Mouse (Mus musculus): ENCODE measurements around the gene Cacng6.

Cacng6 gene

DNA sequence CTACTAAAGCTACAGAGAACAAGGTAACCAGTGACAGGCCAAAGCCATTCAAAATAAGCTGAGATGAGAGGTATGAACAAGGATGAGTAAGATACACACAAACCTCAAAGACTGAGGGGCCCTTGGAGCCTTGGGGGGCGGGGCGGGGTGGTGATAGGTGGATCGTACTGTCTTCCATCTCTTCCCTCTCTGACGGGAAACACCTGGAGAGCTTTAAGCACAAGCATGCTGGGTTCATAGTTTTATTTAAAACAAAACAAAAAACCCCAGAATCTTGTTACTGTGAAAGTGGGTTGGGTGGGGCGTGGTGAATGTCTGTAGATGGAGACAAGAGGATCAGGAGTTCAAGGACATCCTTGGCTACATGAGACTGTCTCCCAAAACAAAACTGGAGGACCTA, 3.5 kb upstream of the Cacng6 start:
- no peak for DNase-seq

DNA sequence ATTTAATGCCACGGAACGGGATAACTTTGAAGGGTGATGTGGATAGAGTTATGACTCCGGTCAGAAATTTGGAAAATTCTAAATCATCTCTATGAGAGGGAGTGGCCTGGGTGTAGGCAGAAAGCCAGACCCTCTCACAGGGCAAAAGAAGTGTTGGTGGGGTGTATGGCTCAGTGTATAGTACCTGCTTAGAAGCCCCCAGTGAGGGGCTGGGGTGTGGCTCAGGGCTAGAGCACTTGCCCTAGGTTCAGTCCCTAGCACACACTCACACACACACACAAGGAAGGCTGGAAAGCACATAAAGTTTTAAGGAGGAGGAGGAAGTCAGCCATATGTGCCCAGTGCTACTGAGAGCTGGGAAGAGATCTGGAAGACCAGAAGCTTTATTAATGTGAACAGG, 2.7 kb upstream of the Cacng6 start:
- no peak for DNase-seq

DNA sequence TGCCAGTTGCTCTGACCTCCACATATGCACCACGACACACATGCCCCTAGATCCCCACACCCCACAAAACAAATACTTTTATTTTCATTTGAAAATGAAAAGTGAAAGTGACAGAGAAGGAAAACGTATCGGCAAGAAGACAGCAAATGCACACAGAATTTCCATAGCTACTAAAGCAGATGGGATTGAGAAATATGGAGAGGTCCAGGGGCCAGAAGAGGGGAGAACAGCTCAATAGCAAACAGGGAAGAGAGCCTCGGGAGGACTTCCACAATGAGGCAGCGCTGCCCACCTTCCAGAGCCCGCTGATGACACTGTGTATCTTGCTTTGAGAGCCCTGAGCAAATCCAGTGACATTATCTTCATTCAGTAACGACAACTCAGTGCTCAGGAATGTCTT, 1.9 kb upstream of the Cacng6 start:
- no peak for DNase-seq

DNA sequence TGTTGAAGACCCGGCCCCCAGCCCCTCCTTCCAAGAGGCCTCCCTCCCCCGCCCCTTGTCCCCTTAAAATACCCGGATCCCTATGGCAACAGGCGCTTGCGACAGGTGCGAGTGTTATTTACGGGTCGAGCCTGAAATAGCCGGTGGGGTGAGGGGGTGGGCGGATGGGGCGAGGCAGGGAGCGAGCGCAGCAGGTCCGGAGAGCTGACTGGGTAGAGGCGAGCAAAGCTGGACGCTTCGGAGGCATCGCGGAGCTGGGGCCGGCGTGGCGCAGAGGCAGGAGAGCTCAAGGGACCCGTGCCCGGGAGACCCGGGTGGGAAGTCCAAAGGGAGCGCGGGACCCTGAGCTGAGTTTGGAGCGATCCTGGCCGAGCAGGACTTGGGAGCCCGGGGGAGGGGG, 565 bp upstream of the Cacng6 start:
- DNase-seq: no peak

DNA sequence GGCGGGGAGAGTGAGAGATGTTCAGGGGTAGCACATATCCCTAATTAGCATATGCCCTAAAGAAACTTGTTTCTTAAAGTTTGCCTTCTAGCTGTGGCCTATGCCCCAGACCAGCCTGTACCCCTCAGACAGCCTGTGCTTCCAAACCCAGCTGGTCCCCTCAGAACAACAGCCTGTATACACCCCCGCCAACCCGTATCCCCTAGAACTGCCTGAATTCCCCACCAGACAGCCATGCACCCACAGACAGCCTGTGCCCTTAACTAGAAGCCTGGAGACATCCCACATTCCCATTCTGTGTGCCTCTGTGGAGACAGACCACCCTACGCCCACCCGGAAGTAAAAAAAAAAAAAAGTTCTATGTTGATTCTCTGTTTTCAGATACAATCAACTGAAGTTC, 1.1 kb downstream of the Cacng6 start:
- DNase-seq: no peak

DNA sequence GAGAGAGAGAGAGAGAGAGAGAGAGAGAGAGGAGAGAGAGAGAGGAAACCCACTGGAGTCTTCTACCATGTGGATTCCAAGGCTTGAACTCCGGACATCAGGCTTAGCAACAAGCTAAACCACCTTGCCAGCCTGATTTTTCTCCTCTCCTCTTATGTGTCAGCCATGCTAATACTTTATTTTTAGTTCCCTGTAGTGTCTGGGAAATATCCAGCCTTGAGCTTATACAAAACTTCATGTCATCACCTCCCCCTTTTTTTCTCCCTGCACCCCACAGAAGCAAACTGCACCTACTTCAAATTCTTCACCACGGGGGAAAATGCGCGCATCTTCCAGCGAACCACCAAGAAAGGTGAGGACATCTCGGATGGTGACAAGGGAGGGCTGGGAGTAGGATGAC, 6.2 kb downstream of the Cacng6 start:
- DNase-seq: no peak

DNA sequence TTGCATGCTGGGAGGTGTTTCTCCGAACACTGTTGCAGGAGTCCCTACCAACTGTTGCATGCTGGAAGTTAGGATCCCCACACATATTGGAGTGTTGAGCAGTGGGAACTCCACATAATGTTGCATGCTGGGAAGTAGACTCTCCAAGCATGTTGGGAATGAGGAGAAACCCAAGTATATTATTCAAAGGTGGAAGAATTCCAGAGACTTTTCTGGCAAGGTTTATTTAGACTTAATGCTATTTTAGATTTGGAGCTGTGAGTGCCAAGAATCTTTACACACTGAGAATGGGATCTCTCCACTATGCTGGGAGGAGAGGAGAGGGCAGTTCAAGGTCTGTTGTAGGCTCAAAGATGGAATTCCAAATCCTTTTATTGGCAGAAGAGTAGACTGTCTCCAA, 8.1 kb downstream of the Cacng6 start:
- DNase-seq: no peak

DNA sequence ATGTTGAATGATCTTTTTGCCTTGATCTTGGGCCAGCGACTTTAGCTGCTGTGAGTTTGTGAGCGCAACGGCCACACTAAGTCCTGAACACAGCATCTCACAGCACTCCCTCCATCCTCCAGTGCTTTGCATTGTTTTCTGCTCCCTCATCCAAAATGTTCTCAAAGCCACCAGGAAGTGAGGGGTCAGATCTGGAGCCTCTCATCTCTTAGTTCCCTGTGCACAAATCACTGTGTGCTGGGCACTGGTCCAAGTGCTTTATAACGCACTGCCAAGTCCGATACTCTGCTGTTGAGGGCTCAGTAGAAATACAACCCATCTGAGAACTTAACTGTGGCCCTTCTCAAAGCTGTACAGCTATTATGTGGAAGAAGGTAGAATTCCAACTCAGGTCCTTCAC, 13.9 kb downstream of the Cacng6 start:
- DNase-seq: no peak

DNA sequence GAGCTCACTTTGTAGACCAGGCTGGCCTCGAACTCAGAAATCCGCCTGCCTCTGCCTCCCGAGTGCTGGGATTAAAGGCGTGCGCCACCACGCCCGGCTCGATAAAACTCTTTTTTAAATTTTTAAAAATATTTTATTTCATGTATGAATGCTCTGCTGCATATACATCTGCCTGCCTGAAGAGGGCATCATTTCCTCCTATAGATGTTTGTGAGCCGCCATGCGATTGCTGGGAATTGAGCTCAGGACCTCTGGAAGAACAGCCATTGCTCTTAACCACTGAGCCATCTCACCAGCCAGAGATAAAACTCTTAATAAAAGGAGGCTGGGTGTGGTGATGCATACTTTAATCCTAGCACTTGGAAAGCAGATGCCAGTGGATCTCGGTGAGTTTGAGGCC, 16.0 kb downstream of the Cacng6 start:
- no peak for DNase-seq

DNA sequence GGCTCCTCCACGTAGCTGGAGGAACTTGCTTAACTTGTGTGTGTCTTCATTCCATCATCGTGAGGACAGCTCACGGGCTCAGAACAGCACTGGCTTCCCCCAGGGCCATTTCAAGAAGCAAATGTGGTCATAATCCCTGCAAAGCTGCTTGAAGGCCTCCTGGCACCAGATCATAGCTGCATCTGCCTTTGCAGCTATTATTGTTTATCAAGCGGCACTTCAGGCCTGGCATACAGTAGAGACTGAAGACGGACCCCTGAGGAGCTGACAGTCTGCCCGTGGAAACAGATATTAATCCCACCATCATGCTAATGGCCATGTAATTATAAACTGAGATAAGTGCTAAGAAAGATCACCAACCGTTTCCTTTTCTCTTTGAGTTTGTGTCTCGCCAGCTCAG, 16.5 kb downstream of the Cacng6 start:
- no peak for DNase-seq

DNA sequence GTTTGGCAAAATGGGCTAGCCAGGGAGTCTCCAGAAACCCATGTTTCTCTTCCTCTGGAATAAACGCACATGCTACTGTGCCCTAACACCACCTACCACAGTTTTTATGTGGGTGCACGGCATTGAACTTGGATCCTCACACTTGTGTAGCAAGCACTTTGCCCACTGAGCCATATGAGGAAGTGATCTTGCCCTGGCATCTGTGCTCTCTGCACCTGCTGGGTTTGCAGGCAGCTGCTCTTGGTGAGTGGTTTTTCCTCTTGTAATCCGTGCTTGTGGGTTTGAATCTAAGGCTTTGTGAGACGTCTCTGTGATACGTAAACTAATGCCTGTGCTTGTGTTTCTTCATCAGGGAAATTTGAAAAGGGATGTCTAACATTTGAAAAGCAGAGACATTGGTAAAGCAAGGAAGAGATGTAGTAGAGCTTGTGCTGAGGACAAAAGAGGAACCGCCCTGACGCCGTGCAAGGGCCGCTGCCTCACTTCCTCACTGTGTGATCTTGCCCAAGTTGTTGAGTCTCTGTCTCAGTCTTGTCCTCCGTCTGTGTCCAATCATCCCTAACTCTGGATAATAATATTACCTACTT, 18.6 kb downstream of the Cacng6 start:
- peak; percentile 58 for DNase-seq

DNA sequence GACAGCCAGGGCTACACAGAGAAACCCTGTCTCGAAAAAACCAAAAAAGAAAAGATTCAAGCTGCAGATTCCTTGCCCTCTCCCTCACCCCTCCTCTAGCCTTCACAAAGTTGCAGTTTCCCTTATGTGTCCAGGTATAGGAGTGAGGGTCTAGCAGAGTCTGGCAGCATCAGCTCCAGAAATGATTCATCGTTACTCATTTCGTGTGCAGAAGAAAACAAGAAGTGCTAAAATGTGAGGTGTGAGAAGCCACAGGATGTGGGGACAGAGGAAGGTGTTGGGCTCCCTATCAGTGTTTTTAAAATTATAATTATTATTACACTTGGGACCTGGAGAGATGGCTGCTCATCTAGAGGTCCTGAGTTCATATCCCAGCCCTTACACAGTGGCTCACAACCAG, 20.7 kb downstream of the Cacng6 start:
- DNase-seq: no peak

DNA sequence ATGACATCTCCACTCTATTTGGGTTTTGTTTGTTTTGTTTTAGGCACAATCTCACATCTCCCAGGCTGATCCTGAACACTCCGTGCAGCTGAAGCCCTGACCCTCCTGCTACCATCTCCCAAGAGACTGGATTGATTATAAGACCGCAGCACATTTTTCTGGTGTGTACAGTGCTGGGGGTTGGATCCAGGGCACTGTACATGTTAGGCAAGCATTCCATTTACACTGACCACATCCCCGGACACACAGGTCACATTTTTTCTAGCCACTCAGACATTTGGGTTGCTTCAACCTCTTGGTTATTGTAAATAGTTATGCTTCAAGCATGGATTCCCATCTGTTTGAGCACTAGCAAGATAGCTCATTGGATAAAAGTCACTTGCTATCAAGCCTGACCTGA, 22.6 kb downstream of the Cacng6 start:
- DNase-seq: no peak

DNA sequence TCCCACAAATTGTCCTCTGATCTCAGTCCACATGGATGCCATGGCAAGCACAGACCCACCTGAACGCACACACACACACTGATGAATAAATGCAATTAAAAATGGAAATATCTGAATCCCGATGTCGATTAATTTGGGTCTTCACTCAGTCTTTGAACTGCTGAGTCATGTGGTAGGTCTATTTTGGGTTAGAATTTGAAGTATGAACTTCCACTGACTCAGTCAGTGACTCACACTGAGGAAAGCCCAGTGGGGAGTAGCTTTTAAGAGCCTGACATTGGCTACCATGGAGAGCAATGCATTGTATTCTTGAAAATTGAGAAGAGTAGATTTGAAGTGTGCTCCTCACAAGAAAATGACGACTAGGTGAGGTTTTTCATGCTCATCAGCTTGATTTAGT, 23.0 kb downstream of the Cacng6 start:
- DNase-seq: no peak

DNA sequence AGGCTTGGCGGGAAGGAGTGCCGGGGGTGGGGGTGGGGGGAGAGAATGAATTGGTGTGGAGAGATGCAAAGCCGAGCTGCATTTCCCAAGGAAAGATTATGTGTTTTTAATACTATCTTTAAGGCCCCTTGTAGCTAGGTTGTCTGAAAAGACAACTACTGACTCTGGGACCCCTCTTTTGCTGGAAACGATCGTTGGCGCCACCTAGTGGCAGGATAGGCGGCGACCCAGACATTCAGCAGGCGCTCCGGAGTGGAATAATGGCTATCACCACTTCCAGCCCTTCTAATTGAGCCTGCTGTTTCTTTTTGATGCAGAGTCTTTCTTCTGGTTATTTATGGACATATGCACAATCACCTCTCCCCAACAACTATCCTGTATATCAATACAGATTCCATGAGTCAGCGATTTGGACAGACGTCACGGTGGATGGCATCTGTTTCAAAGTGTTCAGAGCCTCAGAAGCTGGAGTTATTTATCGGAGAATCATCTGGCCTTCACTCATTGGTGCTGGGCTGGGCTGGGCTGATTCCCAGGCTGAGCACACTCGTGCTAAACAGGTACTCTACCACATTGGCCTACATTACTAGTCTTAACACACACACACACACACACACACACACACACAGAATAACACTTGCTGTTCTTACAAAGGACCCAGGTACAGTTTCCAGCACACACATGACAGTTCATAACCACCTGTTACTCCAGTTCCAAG, 24.9 kb downstream of the Cacng6 start:
- peak; percentile 75 for DNase-seq

DNA sequence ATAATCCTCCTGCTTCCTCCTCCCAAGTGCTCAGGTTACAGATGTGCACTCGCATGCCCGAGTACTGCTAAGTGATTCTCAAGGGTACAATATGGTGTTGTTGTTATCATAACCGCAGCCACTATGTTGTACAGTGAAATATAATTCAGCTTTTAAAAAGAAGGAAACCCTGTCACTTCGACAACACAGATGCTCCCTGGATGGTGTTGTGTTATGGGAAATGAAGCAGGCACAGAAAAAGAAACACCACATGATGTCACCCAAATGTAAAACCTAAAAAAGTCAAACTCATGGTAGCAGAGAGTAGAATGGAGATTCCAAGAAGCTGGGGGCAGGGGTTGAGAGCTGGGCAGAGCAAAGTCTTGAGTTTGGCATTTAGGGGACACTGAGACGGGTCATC, 26.7 kb downstream of the Cacng6 start:
- no peak for DNase-seq

DNA sequence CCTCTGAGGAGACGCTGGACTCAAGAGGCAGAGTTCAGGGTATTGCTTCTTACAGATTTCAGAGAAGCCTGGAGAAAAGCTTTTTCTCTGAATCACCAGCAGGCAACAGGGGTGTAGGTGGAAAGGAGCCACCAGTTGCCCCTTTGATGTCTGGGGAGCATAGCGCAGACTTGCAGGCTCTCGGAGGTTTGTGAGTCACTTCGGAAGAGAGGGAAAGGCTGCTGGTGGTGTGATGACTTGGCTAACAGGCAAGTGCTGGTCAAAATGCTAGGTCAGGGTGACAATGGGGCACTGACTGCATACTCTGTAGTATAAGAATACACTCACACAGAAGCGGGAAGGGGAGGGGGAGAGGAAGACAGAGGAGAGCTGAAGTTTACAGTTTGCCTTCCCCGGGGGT, 27.2 kb downstream of the Cacng6 start:
- DNase-seq: no peak

DNA sequence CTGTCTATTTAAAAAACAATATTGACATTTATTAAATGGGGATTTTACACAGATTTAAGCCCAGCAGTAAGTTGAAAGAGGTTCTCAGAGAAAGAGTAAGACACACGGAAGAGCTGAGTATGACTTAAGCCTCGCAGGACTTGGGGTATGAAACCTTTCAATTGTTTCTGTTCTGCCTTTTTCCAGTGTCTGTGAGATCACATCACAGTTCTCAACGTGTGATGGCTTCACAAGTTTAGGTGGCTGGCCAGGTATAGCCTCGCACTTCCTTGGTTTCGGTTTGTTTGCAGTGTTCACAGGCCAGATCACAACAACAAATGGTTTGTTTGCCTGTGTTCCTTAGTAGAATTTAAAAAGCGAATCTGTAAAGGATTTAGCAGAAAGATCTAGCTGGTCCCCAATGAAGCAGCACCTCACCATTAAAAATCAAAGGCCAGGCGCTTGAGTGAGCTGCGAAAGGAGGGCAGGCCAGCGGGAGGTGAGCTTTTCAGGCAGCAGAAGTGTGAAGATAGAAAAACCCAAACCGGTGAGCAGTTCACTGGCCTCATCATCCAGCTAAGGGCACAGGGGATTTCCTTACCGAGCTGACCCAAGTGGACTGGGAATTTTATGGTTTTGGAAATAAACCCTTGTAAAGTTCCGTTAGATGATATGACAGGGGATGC, 29.0 kb downstream of the Cacng6 start:
- DNase-seq: no peak

DNA sequence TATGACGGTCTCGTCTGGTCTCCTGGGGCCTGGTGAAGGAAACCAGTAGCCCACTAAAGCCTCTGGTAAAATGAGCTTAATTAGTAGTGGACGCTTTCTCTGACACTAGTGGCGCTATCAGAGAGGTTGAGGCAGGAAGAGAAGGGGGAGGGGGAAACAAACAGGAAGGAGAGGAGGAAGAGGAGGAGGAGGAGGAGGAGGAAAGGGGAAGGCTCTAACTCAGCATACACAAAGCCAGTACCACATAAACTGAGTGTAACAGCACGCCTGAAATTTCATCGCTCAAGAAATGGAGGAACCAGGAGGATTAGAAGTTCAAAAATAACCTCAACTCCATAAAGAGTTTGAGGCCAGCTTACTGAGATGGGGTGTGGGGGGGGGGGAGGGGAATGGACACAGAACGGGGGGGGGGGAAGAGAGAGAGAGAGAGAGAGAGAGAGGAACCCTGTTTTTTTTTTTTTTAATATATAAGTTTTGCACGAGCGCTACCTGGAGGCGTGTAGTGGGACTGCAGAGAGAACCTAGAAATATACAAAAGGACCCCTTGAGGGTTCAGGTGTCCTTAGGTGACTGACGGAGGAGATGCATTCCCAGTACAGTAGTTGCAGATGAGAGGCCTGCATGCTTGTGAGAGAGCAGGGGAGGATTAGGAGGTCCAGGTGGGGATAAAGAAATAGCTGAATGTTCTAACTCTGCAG, 29.6 kb downstream of the Cacng6 start:
- no peak for DNase-seq

DNA sequence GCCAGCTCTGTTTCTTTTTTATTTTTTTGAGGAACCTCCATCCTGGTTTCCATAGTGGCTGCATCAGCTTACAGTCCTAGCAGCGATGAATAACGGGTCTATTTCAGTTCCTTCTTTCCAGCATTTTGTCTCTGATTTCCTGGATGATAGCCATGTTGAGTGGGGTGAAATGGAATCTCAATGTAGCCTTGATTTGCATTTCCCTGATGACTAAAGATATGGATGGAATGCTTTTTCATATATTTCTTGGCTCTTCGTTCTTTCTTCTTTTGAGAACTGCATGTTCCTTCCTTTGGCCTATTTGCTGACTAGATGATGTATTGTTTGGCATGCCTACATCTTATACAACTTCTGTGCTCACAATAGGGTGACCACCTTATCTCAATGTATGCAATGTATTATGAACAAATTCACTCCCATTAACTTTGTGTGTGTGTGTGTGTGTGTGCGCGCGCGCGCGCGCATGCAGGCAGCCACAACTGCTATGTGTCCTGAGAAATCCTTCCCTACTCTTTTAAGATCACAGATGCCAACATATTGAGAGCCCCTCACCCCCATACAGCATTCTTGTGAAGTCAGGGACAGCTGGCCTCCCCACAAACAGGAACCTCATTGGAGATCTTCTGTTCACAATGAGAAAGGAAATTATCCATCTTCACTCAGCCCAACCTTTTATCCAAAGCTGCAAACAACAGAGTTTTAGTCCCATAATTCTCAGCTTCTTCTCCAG, 33.3 kb downstream of the Cacng6 start:
- no peak for DNase-seq

DNA sequence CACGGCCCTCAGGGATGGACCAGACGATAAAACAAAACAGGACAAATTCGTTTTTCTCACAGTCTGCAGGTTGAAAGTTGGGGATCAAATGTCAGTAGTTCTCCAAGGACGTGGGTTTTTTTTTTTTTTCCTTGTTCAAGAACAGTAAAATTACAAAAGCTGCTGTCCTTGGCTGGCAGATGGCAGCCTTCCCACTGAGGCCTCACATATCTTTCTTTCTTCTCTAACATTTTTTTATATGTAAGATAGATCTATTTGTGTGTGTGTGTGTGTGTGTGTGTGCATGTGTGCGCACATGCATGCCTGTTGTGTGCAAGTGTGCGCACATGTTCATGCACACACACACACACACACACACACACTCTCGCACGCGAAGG, 33.8 kb downstream of the Cacng6 start:
- DNase-seq: no peak

DNA sequence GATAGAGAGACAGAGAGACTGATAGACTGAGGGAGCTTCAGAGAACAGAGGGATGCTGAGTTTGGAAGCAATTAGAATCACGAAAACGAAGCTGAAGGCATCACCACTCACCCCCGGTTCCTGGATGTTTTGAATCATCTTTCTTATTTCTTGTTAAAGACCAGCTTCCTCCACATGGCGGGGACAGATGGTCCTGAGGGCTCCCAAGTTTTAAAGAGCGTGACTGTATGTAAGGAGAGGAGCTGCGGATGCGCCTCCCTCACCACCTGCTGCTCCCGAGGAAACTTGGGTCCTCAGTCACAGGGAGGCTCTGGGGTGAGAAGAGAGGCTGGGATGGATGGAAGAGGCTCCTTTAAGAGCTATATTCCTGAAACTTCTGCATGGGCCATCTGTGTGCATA, 36.3 kb downstream of the Cacng6 start:
- no peak for DNase-seq

DNA sequence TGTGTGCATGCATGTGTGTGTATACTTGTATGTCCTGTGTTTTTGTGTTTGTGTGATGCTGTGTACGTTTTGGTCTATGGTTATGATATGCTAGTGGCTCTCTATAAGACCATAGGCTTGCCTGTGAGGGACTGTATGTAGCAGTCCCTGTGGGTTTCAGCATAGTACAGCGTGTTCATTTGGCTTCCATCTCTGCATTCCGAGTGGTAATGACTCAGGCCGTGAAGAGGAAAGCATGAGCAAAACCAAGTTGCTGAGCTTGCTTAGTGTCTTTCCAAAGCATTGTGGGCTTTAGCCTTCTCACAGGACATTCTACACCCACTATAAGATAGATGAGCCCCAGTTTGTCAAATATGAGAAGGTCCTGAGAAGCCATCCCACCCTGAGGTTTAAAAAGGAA, 39.3 kb downstream of the Cacng6 start:
- DNase-seq: no peak

Data from lung, postnatal 36 days (tissue).